Comparison of ENCODE assay signal across 8 mouse cellular contexts in the genomic region with DNA sequence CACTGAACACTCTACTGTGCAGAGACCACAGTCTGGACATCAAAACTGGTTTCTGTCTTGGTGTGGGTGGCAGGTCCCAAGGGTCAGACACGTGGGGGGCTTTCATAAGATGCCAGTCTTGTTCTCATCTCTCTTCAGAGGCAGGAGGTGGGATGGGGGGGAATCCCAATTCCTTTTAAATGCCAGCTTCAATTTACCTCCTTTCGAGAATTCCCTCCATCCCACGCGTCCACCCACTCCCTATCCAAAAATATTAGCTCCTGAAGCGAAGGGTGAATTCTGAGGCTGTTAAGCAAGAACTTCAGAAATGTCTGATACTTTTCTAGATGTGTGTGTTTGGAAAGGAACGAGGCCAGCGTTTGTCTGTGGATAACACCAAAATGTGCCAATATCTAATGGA.
"Had no signal": no experiment of that assay in that cellular context is flagged by ENCODE, and none has a peak within 500 bp of the region (broad histone marks: within the 10 kb centered on the region; RNA-seq: fewer than 3 reads in every experiment).

No protein-coding gene starts in this region.

- H3K4me3 ChIP-seq: limb, embryonic 13.5 days; midbrain, embryonic 12.5 days had no signal

- DNase-seq: kidney, postnatal 10 days; kidney, postnatal 4 days; lung, adult 18-20 months; spleen, adult 18-20 months; thymus, postnatal 36 days had no signal

- H3K27ac ChIP-seq: limb, embryonic 13.5 days; liver, embryonic 14.5 days; midbrain, embryonic 12.5 days had no signal
